Mouse (Mus musculus): Measurements from ENCODE around the gene Msh3.
"Not testable (repeated sequence)": the region's sequence is repeated elsewhere in the genome, so short reads cannot be mapped to it uniquely, and the experiment has no call there.

Msh3 gene

DNA sequence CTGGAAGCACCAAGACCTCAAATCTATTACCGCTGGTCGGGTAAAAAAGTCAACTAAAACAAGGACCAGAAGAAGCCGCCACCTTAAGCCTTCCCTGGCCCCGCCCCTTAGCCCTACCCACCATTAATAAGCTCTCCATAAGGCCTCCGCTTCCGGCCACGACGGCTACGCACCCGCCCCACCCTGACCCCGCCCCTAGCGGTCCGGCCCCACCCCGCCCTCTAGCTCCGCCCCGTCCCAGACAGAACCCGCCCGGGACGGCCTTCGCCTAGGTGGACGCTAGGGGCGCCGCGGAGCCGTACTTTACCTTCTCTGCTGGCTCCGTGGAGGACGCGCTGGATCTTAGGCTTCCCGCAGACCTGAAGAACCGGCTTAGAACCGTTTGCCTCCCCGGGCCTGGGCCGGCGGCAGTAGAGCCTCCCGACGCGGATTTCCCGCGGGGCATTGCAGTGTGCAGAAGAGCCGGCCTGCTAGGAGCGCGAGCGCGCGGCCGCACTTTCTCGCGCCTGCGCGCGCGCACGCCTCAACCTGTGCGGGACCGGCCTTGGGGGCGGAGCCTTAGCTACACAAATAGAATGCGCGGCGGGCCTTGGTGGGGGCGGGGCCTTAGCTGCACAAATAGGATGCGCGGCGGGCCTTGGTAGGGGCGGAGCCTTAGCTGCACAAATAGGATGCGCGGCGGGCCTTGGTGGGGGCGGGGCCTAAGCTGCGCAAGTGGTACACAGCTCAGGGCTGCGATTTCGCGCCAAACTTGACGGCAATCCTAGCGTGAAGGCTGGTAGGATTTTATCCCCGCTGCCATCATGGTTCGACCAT is at the start of gene Msh3, which contains the start of gene Dhfr:
Gene Msh3 (minus strand): TSS at position 548 of the 816 bp plus-strand sequence.
Gene Dhfr (plus strand): TSS at position 271 of the 816 bp plus-strand sequence.
- peak; percentile 100 for DNase-seq (ENCODE audit: low read depth, low spot score)

DNA sequence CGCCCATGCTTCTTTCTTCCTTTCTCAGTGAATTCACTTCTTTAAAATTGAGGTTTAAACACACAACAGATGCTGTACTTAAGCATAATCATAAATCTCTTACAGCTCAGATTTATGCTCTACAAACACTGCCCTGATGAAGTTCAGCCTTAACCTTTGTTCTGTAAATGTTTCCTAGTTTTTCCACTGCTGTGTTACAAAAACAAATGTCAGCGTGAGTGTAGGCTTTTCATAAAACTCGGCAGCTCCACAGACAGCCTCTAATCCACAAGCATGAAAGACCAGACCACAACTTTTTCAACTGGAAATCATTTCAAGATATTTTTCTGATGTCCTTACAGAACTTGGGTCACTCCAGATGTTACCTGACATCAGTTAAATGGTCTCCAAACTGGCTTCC is 48.7 kb upstream of the Msh3 start:
- no peak for DNase-seq (ENCODE audit: low read depth, low spot score)

DNA sequence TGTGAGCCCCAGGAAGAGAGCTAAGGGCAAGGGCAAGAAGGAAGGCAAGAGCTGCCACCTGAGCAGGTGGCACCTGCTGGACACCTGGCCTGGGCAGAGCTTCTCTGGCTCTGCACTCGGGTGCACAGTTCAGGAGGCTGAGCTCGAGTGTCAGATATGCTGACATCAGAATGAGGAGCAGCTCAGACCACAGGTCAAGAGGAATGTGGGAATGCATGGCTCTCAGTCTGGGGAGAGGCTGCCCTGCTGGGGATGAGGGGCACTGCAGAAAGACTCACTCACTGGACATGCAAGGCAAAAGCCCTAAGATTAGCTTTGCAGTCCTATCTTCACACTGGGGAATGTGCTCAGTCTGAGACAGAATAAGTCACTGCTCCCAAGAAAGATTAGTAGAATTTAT is 47.3 kb upstream of the Msh3 start:
- no peak for DNase-seq (ENCODE audit: low read depth, low spot score)

DNA sequence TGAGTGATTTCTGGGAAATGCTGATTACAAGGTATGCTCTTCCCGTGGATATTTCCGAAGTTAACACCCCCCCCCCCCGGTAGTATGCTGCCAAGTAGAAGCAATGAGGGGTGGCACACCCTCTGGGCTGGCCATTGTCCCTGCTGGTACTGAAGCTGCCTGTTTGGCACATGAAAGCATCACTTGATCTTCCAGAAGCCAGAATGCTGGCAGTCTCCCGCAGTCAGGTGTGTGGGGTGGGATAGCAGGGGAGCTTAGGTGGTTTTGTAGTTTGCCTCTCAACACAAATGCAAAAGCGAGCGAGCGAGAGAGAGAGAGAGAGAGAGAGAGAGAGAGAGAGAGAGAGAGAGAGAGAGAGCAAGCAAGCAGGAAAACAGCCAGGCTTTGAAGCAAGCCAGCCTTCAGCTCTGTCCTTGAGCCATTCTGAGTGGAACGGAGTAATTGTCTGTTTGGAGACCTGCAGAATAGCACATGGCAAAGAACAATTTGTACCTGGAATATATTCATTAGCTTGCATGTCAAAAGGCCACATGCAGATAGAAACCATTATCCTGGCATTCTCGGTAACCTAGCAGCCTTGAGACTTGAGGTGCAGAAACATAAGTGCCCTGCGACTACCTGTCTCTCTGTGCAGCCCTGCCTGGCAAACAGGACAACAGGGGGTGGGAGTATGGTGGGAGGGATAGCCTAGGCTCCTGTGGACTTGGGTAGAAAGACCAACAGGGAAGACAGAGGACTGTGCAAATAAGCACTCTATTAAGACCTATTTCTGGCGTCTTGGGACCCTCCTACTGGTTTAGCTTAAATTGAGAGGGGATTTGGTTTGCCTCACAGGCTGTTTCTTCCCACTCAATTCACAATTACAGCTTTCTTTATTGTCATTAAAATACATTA is 43.9 kb upstream of the Msh3 start:
- no peak for DNase-seq (ENCODE audit: low read depth, low spot score)

DNA sequence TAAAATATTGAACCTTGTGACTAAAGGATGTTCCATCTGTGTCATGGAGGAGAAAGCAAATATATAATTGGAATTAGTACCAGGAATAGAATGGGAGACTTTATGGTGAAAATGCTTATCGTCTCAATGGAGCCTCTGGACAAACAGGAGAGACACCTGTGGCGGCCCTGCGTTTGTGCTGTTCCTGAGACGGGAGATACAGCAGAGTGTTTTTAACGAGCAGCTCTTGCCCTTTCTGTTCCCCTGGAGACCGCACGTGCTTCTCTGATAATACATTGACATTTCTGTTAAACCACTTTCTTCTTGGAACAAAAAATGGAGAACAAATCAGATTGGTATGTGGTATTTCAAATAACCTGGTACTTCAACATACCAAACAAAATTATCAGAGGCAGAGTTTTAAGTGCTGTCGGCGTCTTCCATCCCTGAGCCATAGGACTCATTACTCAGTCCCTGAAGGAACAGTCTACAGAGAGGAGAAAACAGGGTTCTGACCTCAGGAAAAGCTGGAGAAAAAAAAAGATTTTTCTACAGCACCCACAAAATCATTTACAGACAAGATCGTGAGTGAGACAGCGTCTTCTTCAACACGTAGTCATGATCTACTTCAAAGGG is 38.4 kb upstream of the Msh3 start:
- DNase-seq (ENCODE audit: low read depth, low spot score) = no peak

DNA sequence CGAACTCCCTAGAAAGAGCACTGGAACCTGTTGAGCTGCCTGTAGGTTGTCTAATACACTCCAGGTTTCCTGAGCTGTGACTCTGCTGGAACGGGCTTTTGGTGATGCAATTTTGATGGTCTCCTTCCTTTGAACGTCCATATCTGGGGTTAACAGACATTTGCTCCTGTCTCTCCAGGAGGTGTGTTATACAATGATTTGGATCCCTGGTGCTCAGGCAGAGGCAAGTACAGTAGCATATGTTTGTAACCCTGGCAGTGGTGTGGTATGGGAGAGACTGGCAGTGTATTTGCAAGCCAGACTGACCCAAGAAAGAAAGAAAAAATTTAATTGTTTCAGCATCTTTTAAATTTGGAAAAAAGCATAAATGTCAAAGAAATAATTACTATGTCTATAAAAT is 32.6 kb upstream of the Msh3 start:
- no peak for DNase-seq (ENCODE audit: low read depth, low spot score)

DNA sequence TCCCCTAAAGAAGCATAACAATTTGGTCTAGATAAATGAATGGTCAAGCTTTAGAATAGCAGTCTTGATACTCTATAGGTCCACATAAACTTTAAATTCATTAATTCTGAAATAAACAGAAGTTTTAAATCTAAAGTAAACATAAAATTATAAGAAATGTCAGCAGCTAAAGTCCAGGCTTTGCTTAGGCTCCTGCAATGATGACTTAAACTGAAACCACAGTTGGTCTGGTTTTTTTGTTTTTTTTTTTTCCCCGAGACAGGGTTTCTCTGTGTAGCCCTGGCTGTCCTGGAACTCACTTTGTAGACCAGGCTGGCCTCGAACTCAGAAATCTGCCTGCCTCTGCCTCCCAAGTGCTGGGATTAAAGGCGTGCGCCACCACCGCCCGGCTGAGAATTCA is 16.7 kb upstream of the Msh3 start:
- not testable (repeated sequence) for DNase-seq (ENCODE audit: low read depth, low spot score)

DNA sequence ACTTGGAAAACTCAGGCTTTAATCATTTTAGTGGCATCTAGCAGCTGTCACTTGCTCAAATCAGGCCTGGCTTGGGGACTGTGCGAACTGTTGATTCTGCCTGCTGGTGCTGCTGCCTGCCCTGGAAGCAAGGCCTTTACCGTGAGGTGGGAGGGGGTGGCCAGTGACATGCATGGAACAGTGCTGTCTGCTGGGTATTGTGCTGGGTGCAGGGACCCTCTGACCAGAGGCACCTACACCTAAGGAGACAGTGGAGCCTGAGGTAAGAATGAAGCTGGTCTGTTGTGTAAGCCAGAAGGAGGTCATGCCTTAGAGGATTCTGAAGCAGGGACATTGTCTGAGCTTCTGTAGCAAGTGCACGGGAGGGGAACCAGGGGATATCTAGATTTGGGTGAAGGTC is 16.0 kb upstream of the Msh3 start:
- no peak for DNase-seq (ENCODE audit: low read depth, low spot score)

DNA sequence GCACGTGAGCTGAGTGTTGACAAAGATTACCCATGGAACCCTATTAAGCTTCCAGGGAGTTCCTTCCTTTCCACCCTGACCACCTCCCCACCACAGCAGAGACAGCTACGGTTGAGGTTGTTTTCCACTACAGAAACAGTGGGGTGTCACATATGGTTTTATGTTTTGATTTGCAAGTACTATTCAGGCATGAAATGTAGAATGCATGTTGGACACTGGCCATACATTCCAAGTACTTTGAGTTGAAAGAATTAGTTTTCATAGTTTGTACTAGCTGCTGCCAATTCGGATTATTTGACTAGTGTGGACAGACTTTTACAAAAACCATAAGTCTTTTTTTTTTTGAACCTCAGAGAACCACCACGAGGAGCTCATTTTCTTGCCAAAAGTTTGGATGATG is 10.5 kb upstream of the Msh3 start:
- DNase-seq (ENCODE audit: low read depth, low spot score) = no peak

DNA sequence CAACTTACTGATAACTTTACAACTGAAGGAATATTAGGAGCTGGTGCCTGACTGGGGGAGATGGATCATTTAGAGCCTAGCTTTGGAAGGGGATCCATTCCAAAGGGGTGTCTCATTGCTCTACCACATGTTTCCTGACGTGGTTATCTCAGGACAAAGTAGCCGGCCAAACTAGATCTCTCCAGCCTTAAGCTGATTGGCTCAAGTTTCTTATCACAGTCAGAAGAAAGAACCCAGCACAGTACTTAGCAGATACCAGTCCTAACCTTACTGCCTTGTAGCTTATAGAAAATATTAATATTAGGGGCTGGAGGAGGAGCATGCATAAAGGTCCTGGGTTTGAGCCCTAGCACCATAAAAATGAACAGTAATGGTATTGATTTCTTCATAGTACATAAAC is 6.8 kb upstream of the Msh3 start:
- no peak for DNase-seq (ENCODE audit: low read depth, low spot score)

DNA sequence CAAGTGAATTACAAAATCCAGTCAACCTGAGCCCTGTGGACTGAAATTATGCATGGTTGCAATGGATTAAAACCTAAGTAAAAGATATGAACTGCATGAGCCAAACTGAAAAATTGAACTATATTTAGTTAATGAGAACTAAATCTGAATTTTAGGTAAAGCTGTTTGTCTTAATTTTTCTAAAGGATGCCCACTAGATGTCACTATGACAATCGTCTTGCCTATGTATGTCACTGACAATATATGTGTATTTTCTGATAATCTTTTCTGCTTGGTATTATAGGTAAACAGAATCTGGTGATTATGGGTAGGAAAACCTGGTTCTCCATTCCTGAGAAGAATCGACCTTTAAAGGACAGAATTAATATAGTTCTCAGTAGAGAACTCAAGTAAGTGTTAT is 2.8 kb upstream of the Msh3 start:
- DNase-seq (ENCODE audit: low read depth, low spot score) = peak; percentile 47

DNA sequence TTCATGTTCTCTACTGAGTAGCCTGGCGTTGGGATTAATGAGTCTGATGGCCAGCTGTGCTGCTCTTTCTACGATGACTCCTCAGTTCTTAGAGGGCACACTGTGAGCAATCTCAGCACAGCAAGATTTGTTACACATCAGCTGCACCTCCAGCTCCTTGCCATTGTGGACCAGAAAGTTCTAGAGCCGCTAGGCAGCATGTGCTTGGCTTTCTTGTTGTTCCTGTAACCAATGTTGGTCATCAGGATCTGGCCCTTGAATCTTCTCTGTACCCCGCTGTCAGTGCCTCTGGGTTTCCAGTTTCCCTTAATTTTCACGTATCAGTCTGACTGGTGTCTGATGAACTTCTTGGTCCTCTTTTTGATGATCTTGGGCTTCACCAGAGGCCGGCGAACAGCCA is 1.6 kb upstream of the Msh3 start:
- no peak for DNase-seq (ENCODE audit: low read depth, low spot score)

DNA sequence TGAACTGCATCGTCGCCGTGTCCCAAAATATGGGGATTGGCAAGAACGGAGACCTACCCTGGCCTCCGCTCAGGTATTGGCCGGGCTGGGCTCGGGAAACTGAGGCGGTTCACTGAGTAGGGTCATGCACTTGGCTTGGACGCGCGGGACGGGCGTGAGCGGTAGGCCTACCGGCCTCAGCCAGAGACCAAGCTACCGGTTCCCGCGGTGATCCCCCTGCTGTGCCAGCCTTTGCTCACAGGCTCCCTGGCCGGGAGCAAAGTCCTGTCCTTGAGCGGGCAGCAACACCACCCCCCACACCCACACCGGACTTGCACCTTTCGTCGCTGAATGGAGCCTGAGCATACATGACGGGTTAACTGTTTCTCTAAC is 455 bp upstream of the Msh3 start:
- DNase-seq (ENCODE audit: low read depth, low spot score) = no peak

DNA sequence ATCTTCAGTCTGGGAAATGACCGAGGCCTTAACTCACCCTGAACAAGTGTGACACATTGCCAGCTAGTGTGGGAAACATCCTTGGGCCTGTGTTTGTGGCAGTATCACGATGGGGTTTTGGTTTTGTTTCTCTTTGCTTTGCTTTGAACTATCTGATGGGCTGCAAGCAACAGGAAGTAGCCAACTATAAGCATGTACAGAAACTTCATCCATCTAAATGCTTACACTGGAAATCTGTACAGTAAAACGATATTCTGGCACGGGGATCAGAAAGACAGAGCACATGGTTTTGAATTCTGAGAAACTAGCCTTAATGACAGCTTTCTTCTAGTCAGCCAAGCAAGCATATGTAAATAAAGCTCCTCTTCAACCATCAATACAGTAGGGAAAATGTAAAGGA is 847 bp downstream of the Msh3 start:
- DNase-seq (ENCODE audit: low read depth, low spot score) = peak; percentile 66

DNA sequence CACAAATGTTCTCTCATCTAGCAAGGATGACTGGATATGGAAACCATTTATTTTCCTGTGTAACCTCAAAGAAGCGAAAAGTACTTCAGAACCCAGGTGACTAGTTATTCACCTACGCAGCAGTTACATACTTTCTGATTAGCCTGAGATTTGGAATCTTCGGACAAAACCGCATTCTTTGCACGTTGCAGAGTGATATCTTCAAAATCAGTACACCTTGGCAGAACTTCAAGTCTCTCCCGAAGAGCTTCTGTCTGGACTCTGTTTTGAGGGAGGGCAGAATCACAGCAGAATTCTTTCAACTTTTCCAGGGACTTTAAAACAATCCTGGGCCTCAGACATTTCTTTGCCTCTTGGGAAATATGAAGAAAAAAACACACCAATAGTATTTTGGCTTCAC is 3.7 kb downstream of the Msh3 start:
- DNase-seq (ENCODE audit: low read depth, low spot score) = no peak

DNA sequence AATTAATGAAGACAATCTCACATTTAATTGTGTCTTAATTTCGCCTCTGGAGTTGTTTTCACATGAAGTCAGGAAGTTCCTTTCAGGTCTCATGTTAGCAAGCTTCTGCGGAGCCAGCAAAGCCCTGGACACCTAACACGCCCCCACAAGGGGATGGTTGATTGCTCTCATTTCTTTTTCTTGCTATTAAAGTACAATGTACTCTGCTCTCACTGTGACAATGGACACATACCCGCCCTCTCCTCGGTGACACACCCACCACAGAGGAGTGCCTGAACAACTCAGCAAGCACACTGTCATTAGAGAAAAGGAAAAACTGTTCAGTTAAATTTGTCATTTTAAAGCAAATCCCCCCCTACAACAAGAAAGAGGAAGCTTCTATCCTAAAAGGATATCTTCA is 8.5 kb downstream of the Msh3 start:
- DNase-seq (ENCODE audit: low read depth, low spot score) = no peak

DNA sequence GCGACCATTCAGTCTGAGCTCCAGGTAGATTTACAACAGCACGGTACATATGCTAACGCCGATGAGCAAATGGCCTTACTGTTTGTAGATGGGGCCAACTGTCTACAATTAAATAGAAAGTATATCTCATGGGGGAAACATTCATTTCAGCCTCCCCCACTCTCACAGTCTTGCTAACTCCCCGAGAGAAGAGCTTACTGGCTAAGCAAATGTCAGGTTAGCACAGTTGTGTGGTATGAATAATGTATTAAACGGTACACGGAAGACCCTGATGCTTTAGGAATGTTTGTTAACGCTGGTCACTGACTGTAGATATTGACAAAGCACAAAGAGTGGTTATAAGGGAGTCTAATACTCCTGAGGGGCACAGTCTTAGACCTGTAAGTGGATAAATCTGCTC is 10.8 kb downstream of the Msh3 start:
- no peak for DNase-seq (ENCODE audit: low read depth, low spot score)

DNA sequence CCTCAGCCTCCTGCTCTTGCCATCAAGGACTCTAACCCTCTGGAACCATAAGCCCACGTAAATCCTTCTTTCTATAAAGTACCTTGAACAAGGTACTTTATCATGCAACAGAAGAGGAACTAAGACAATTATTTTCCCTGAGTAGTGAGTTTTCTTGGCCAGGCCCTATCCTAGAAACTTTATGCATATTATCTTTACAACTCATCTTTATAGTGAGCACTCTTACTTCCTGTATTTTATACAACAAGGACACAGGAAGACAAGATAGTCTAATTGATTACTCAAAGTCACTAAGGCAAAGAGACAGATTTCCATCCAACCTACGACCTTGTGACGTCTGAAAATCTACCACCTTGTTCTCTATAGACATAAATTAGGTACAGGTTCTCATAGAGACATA is 15.0 kb downstream of the Msh3 start:
- DNase-seq (ENCODE audit: low read depth, low spot score) = no peak

DNA sequence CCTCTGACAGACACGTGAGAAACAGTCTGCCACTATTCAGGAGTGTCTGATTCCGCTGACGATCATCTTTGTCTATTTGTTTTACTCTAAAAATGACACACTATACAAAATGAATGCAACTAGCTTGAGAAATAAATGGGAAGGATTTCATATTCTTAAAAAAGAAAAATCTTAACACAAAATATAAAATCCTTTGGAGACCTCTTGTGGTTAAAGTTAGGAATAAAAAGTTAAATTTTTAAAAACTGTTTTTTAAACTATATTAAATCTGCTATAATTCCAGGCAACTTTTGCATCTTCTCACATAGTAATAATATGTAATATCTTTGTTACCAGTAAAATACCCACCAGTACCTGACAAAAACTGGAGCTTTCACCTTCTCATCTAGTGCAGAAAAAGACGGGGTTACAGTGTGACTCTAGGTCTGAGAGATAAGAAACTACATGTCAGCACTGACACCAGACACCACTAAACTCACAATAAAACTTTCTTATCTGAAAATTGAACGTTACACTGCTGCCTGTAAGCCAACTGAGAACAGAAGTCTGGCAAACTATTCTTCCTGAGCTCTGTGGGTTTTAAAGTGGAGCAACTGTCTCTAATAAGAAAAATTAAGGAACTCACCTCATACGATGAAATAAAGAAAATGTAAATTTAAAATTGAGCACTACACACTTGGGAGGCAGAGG is 16.9 kb downstream of the Msh3 start:
- DNase-seq (ENCODE audit: low read depth, low spot score) = no peak

DNA sequence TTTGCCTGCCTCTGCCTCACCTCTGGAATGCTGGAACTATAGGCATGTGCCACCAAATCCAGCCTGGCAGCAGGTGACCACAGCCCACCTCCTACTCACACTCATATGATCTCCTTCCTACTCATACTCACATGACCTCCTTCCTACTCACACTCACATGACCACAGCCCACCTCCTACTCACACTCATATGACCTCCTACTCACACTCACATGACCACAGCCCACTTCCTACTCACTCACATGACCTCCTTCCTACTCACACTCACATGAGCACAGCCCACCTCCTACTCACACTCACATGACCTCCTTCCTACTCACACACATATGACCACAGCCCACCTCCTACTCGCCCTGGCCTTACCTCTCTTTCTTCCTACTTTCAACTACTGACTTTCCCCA is 17.9 kb downstream of the Msh3 start:
- DNase-seq (ENCODE audit: low read depth, low spot score) = peak; percentile 19

DNA sequence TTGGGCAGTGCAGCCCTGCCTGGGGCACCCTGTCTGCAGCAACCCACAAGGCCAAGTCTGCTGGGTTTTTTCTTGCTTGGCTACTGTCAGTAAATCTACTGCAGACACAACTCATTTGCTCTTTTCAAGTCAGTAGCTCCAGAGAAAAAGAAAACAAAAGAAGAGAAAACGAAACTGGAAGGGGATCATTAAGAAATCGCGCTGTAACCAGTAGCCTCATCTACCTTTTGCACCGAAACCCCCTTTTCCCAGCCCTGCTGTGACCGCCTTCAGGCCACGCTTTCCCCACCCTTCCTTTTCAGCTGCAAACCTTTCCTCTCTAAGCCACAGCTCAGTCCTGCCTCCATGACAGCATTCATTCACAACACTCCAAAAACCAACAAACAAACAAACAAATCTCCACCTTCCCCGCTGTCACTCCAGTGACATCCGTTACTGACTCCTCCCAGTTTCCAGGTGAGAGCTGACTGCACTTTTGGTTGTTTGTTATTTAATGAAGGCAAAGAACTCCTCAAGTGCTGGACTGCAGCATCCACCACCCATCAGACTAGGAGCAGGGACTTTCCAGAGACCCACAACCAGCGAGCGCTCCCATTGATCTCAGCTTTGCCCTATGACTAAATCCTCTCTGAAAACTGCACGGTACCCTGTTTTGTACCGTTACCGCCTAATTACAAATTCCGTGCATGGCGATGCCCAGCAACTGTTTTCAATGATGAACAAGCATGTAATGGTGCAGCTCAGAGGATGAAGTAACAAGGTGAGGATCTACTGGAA is 22.5 kb downstream of the Msh3 start:
- DNase-seq (ENCODE audit: low read depth, low spot score) = peak; percentile 27

Data from CD4-positive, CD25-positive, alpha-beta regulatory T cell, adult 2 months (primary cell).